Mouse (Mus musculus) mesoderm, embryonic 11.5 days (tissue): Measurements from ENCODE around the gene Olfr157.
A peak's percentile ranks its signal among the peaks of the same experiment; 100 is the strongest.

Experiments used
- DNase-seq: peaks from one replicate; pipeline ENCODE4 v3.0.0-alpha.2; 2012; ENCODE audit warnings: low read depth, low spot score

The Olfr157 gene

DNA sequence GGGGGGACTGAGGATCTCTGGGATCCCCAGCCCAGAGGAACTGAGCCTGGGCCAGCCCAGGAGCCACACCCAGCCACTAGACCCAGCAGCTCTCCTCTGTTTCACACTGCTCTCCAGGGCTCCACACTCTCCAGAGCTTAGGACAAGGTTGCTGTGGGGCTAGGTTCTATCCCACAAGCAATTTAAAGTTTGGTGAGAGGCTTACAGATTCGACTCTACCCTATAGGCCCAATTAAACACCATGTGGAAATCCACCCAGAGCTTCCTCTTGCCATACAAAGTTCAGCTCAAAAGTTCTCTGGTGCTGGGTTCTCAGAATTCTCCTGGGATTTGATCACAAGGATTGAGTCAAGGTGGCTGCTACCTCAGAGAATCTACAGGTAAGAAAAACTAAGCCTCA, at the start of gene Olfr157:
TSS of gene Olfr157 (minus strand) at position 101 of the 400 bp plus-strand sequence.
- no peak for DNase-seq

DNA sequence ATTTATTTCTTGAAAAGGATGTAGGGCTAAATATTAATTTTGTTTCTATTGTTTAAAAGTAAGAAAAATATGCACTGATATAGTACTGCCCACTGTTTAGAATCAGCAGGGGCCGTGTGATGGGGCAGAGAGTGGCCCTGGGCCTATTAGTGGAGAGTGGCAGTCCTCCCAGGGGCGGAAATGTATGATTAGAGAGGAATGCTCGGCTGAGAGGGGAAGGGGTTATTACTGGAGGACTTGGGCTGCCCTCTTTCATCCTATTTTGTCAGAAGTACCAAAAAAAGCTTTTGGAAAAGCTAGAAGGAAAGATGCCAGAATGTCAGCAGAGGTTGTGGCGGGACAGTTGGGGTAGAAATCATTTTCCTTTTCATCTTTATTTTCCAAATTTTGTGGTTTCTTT, 44.2 kb upstream of the Olfr157 start:
- DNase-seq, result no peak

DNA sequence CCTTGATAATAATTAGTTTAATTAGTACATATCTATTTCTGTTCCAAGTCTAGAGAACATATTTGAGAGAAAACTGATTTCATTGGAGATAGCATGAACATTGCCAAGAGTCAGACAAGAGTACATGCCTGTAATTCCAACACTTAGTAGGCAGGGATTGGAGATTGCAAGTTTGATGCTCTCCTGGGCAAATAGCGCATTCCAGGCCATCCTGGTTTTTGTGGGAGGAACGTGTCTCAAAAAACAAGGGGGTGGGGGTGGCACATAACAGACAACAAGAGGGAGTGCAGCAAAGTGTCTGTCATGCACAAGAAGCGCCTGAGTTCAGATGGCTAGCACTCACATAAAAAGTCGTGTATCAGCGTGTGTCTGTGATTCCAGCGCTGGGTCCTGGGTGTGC, 39.6 kb upstream of the Olfr157 start:
- no peak for DNase-seq

DNA sequence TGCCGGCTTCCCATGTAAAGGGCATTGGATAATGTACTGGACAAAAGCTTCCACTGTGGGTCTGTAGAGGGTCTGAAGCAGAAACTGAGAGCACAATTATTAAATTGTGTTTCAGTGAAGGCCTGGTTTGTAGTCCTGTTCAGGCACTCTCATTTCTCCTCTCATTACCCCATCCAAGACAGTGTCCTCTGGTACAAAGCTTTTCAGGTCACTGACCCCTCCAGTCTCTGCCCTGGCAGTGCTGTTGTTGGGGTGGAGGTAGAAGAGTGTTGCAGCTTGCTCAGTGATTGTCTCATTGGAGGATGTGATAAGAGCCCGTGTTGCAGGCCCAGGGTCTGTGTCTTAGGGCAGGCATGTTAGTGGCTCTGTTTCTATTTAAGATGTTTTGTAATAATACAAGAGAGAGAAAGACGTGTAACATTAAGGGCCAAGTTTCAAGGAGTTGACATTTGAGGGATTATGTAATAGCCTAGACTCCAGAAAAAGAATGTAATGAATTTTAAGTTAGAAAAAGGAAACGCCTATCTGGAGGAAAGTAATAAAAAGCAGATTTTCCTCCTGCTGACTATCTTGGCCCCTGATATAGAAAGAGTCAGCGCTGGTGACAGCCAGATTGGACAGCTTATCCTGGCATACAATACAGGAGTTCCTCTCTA, 38.2 kb upstream of the Olfr157 start:
- no peak for DNase-seq

DNA sequence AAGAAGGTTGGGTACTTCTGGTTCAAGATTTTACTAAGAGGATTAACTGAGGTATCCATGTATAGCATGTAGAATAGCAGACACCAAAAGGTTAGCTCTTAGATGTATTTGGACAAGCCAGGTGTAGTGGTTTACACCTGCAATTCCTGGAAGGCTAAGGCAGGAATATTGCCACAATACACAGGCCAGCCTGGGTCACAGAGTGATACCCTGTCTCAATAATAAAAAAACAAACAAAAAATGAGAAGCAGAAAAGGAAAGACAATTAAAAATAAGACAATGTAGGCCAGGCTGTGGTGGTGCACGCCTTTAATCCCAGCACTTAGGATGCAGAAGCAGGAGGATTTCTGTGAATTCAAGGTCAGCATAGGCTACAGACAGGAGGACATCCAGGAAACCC, 37.2 kb upstream of the Olfr157 start:
- DNase-seq, result no peak

DNA sequence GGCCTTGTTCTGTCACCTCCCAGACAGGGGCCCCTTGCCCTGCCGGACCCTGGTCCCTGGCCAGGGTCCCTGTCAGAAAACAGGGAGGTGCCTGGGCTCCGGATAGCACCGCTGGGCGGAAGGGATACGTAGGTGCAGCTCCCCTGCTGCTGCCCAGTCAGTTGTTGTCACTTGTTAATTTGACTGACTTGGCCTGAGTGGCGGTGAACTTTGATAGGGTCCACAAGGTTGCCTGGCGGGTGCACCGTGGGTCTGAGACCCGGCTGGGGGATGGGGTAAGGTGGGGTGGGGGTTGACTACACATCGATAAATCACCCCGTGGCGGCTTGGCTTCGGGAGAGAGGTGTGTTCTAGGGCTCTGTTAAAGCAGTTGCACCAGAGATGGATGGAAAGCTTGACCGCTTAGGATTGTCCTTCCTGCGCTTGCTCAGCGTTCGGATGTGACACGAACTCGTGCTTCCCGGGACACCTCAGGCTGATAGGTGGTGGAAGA, 36.0 kb upstream of the Olfr157 start:
- DNase-seq, result no peak

DNA sequence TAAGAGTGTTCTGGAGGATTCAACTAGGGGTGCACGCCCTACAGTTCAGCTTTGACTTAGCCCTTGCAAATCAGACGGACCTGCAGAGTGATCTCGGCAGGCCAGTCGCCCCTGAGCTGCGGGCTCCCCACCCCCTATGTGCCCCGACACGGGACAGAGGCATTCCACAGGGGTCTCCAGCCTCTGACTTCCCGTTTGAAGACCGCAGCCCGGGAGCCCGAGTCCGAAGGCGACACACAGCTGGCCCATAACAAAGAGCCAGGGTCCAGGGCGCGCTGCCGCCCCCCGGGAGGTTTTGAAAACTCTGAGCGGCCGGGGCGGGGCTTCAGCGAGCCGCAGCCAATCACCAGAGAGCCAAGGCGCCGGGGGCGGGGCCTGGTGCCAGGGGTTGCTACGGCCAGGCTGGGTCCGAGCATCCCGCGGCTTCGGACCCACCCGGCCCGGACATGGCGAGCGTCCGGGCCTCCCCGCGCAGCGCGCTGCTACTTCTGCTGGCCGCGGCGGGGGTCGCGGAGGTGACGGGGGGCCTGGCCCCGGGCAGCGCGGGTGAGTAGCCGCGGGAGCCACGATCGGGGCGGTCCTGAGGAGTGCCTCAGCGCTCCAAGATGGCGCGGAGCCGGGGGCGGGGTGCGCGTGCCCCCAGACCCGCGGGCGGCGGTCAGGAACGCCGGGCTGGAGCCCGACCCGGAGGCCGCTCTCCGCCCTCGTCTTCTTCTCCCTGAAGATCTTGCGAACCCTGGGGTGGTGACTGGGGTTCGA, 35.3 kb upstream of the Olfr157 start, which contains the start of gene Reck:
TSS of gene Reck (plus strand) at position 371 of the 759 bp plus-strand sequence.
- DNase-seq, result peak; percentile 93

DNA sequence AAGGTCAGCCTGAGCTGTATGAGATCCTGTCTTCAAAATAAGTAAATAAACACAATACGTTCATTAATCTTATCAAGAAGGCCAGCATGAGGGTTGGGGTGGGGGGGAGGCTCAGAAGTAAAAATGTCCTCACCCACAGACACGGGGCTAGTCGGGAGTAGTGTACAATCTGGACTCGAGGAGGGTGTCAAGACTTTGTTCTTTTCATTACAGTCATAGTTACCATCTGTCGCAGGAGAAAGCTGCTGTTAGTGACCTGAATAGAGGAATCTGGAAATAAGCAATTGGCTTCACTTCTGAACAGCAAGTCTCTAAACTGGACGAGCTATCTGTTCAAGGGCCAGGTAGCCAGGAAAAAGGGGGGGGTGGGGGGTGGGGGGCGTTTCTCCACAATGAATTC, 34.5 kb upstream of the Olfr157 start:
- DNase-seq, result no peak

DNA sequence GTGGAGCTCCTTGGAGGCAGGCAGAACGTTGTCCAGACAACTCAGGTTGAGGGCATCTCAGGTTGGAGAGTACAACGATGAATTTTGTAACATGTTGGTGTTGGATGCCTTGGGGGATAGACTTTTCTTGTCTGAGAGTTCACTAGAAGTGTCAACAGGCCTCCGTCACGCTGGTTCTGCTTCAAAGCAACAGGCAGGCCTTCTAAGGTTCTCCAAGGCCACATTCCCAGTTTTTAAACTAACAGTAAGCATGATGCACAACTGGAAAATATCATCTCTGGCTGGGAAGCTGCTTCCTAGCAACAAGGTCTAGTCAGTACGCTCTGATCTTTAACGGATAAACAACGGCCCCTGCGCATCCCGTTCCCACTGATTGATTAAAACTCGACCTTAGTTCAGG, 29.8 kb upstream of the Olfr157 start:
- DNase-seq, result no peak

DNA sequence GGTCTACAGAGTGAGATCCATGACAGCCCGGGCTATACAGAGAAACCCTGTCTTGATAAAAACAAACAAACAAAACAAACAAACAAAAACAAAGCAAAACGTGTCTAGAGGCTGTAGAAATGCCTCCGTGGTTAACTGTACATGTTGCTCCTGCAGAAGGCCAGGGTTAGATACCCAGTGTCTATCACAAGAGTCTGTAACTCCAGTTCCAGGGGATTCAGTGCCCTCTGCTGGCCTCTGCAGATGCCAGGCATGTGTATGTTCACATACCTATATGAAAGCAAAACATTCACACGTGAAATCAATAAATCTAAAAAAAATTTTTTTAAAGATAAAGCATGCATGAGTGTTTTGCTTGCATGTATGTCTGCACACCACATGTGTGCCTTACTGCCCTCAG, 23.3 kb upstream of the Olfr157 start:
- no peak for DNase-seq

DNA sequence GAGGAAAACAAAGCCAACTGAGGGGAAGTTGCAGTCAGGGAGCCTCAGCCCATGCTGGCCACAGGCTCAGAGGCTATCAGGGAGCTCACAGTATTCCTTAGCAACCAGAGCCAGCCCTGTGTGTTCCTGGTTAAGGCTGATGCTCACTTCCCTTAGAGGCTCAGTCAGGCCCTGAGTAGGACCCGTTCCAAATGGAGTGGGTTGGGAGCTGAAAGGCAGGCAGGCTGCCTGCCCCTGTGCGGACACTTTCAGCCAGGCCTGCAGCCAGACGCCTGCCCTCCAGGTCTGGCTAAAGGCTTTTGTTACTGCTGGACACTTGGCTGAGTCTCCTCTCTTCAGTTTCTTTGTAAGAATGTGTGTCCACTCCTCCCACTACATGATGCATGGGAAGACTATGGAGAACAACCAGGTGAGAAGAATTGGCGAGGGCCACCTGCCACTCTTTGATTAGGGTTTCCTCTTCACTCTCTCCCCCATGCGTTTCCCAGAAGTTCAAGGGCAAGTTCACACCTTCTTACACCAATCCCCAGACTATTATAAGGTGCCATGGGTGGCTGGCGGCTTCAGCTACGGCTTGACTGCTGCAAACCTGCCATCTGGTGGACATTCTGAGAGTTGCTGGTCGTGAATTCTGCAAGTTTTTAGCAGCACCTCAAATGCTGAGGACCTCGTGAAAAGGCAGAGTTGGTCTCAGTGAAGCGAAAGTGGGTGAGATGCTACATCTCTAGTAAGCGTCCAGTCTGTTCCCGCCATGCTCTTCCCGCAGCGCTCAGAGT, 20.9 kb upstream of the Olfr157 start:
- peak; percentile 73 for DNase-seq

DNA sequence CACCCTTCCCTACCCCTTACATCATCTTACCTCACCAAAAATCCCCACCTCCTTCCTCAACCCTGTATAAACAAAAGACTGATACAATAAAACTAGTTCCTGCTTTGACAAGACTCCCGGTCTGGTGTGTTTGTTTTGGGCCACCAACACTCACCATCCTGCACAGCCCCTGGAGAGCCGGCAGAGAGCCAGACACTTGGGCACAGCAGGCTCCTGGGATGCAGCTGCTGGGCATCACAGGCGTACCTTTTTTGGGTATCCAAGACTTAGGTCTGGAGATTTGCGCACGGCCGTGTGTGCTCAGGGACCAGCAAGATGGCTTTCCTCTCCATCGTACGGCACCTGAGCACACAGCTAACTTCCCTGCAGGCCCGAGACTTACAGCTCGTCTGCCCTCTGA, 19.9 kb upstream of the Olfr157 start:
- DNase-seq, result no peak

DNA sequence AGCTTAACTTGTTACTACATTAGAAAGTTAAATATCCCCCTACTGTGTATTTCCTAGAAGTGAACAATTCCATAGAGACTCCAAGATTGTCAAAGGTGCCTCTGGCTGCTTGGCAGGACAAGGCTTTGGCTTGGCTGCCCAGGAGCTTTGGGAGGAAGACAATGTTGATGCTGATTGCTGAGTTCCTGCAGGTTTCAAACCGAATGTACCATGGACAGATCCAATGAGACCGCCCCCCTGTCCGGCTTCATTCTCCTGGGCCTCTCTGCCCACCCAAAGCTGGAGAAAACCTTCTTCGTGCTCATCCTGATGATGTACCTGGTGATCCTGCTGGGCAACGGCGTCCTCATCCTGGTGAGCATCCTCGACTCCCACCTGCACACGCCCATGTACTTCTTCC, 14.1 kb upstream of the Olfr157 start:
- no peak for DNase-seq

DNA sequence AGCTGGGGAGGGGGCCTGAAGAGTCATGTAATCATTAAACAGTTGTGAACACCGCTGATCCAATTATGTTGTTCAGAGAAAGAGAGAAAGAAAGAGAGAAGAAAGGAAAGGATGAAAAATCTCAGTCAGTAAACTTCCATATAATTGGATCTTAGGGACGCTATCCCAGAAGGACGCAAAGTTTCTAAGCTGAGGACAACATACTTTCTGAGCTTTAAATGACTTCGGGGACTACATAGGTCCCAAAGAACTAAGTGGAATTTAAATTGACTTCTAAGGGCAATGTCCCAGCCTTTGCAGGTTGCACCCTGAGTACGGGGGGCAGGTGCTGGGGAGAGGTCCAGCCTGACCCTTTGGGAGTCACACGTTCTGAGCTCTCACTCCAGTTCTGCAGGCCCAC, 11.3 kb upstream of the Olfr157 start, which contains the start of gene Olfr155:
TSS of gene Olfr155 (plus strand) at position 301 of the 400 bp plus-strand sequence.
- no peak for DNase-seq

DNA sequence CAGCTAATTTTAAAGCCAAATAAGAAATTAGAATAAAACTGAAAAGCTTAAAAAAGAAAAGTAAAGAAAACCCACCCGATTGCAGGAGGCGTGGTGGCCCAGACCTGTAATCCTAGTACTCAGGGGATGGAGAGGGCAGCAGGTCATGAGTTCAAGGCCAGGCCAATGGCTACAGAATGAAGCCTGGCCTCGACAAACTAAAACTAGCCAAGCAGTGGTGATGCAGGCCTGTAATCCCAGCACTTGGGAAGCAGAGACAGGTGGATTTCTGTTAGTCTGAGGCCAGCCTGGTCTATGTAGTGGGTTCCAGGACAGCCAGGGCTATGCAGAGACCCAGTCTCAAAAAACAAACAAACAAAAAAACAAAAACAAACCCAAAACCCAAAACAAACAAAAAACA, 1.7 kb downstream of the Olfr157 start:
- DNase-seq, result no peak

DNA sequence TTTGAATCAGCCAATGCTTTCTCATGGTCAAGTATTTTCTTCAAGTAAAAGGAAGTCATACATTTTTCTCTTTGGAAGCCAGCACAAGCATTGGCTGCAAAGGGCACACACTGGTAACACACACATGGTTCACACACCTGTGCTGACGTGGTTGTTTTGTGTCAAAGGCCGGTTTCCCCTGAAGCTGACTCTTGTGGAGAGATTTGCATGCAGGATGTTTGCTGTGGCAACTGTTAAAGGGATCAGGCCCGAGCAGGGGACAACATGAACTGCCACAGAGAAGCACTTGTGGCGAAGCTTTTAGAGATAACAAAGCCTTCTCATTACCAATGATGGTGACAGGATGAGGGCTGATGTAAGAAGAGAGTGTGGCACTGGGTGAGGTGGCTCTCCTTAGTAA, 5.3 kb downstream of the Olfr157 start:
- no peak for DNase-seq

DNA sequence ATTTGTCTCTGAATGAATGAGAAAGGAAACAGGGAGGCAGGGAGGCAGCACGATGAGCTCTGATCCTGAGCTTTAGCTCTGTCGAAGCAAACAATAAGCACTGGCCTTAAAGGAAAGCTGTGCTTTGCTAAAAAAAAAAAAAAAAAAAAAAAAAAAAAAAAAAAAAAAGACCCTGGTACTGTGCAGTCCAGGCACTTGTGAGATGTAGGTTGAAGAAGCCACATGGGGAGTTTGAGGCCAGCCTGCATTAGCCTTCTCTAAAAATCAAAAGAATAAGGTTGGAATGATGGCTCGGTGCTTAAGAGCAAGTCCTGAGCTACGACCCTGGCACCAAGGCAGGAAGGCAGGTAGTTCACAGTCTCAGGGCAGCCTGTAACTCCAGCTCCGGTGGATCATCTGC, 6.2 kb downstream of the Olfr157 start:
- no peak for DNase-seq

DNA sequence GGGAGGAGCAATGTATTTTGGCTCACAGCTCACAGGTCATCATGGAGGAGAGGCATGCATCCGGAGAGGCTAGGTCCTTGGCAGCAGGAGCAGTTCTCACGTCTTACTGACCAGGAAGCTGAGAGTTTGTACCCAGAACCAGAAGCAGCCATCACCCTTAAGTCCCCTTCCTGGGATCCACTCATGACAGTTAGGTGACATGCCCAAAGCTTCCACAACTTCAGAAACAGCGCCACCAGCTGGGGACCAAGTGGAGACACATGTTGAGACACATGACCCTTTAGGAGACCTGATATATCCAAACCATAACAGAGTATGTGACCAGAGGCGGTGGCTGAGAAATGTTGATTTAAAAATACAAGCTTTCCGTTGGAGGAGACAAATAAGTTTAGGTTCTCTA, 8.0 kb downstream of the Olfr157 start:
- no peak for DNase-seq

DNA sequence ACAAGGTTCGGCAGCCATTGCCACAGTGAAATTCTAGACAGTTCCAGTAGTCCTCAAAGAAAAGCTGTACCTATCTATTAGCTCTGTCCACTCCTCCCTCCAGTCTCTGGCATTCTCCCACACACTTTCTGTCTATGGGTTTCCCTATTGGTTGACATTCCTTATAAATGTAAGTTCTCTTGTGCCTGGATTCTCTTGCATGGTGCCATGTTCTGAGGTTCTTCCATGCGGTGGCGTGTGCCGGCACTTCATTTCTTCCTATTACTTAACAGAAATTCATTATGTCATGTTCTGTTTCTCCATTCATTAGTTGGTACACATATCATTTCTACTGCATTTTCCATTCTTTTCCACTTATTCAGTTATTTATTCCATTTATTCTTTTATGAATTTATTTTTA, 11.2 kb downstream of the Olfr157 start:
- no peak for DNase-seq

DNA sequence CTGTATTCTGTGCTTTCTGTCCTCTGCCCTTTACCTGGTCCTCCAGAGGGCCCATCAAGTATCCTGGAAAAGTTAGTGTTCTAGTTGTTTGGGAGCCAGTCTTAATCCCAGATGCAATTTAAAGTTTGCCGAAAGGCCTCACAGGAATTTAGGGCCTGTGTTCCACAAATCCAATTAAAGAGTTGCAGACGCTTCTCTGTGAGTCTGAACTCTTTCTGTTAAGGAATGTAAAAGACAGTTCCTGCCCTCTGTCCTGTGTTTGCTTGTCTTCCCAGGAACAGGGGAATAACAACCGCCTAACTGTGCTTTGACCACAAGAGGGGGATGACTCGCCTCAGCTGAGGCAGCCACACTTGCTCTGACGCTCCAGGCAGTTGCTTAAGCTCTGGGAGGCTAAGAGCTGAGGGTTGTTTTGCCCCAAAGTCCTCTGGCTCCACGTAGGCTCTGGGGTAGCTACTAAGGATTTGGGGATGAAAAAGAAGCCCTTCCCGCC, 16.1 kb downstream of the Olfr157 start, which contains the start of gene Olfr156:
TSS of gene Olfr156 (minus strand) at position 51 of the 493 bp plus-strand sequence.
- DNase-seq, result peak; percentile 58

DNA sequence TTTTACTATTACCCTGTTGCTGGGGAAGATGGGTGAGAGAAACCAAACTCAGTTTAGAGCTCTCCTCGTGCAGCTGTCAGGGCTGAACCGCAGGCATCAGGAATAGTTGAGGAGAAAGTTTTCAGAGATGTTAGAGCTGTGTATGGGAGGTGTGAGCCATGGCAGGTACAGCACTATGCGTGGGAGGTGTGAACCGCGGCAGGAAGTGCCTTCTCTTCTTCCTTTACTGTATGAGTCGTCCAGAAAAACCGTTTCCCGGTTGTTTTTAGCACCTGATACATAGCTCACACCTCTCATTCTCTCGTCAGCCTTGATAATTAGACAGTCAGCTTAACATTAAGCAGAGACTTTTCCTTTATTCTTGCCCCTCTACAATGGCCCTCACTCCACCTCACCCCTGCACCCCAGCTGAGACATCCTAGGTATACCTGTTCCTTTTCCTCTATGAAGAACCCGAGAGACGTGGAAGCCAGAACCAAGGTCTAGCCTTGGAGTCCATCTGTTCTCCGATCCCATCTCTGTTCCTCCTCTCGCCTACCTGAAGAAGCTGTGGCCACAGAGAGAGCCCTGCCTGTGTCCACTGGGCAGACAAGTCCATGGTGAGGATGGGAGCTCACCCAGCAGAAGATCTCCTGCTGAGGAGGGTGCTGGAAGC, 17.0 kb downstream of the Olfr157 start:
- no peak for DNase-seq
